Mouse (Mus musculus): ENCODE data around the gene Ttll5. TPM values are rescaled to one million over a fixed set of nuclear protein-coding genes. Genes with fewer than 3 reads are reported as not detected.

The Ttll5 gene
- polyA plus RNA-seq, 1 experiment, result 0.79 TPM

DNA sequence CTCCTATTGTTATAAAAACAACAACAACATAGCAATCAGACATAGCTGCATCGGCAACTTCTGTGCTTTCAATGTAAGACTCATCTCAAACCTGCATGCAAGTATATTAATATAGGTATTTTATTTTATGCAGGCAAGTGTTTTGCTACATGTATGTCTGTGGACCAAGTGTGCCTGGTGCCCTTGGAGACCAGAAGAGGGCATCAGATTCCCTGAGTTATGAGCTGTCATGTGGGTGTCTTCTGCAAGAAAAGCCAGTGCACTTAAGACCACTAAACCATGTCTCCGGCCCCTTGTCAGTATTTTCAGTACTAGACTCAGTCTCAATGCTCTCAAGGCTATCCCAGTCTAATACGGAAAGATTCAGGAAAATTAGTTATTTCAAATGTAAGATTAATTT, 106.3 kb downstream of the Ttll5 start:
- Histone ChIP-seq H3K9me3 (ENCODE audit: control insufficient read depth, low read length) (peaks cover 4% of the 10 kb centered on the region; the same call in 1 of the 2 replicates), H3K27me3 (ENCODE audit: control insufficient read depth) (no peaks in the 10 kb centered on the region), H3K4me3 (replicated peaks) (no peak overlapping the region), H3K4me1 (ENCODE audit: control insufficient read depth) (no peaks in the 10 kb centered on the region), H3K36me3 (ENCODE audit: control insufficient read depth) (peaks cover 51% of the 10 kb centered on the region)
- TF ChIP-seq GATA1 (IDR thresholded peaks at IDR 0.05; ENCODE audit: low read length), result no peak
- TF ChIP-seq TAL1 (IDR thresholded peaks at IDR 0.05; ENCODE audit: low read length), result no peak

GRCm38 (mm10) chr12:85933241-85933640, 108.8 kb downstream of the Ttll5 start:
- peaks cover 4% of the 10 kb centered on the region; the same call in 1 of the 2 replicates for H3K9me3 ChIP-seq (ENCODE audit: control insufficient read depth, low read length)
- no peaks in the 10 kb centered on the region for H3K4me1 ChIP-seq (ENCODE audit: control insufficient read depth)
- peaks cover 39% of the 10 kb centered on the region for H3K36me3 ChIP-seq (ENCODE audit: control insufficient read depth)
- H3K4me3 ChIP-seq (replicated peaks), result no peak overlapping the region
- no peaks in the 10 kb centered on the region for H3K27me3 ChIP-seq (ENCODE audit: control insufficient read depth)
- no peak for TF ChIP-seq GATA1 (IDR thresholded peaks at IDR 0.05; ENCODE audit: low read length)
- no peak for TF ChIP-seq TAL1 (IDR thresholded peaks at IDR 0.05; ENCODE audit: low read length)

GRCm38 (mm10) chr12:85937384-85937783, 112.9 kb downstream of the Ttll5 start:
- Histone ChIP-seq H3K27me3 (ENCODE audit: control insufficient read depth) (no peaks in the 10 kb centered on the region), H3K4me1 (ENCODE audit: control insufficient read depth) (no peaks in the 10 kb centered on the region), H3K4me3 (replicated peaks) (no peak overlapping the region), H3K36me3 (ENCODE audit: control insufficient read depth) (peaks cover 29% of the 10 kb centered on the region), H3K9me3 (ENCODE audit: control insufficient read depth, low read length) (peaks cover 4% of the 10 kb centered on the region; the same call in 1 of the 2 replicates)
- no peak for TF ChIP-seq GATA1 (IDR thresholded peaks at IDR 0.05; ENCODE audit: low read length)
- no peak for TF ChIP-seq TAL1 (IDR thresholded peaks at IDR 0.05; ENCODE audit: low read length)

DNA sequence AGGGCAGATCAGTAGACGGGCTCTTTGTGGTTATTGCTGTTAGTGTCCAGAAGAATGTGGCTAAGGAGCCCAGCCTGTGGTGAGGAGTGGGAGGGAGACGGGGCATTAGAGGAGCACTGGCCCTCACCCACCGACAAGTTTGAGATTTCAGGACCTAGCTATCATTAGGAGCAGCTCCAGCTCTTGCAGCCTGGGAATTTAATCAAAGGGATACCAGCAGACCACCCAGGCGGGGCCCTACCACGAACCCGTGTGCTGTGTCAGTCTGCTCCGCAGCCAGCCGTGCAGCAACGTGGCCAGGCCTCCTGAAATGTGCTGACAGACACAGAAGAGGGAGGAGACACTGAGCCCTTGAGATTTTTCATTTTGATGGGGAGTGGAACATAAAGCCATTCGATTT, 119.0 kb downstream of the Ttll5 start:
- Histone ChIP-seq H3K9me3 (ENCODE audit: control insufficient read depth, low read length) (no peaks in the 10 kb centered on the region), H3K4me1 (ENCODE audit: control insufficient read depth) (no peaks in the 10 kb centered on the region), H3K4me3 (replicated peaks) (no peak overlapping the region), H3K36me3 (ENCODE audit: control insufficient read depth) (peaks cover 19% of the 10 kb centered on the region), H3K27me3 (ENCODE audit: control insufficient read depth) (no peaks in the 10 kb centered on the region)
- TF ChIP-seq TAL1 (IDR thresholded peaks at IDR 0.05; ENCODE audit: low read length) (no peak), GATA1 (IDR thresholded peaks at IDR 0.05; ENCODE audit: low read length) (no peak)

- H3K9me3 ChIP-seq (ENCODE audit: control insufficient read depth, low read length), result no peaks in the 10 kb centered on the region
- no peaks in the 10 kb centered on the region for H3K27me3 ChIP-seq (ENCODE audit: control insufficient read depth)
- H3K4me3 ChIP-seq (replicated peaks), result no peak overlapping the region
- peaks cover 16% of the 10 kb centered on the region for H3K36me3 ChIP-seq (ENCODE audit: control insufficient read depth)
- TF ChIP-seq TAL1 (IDR thresholded peaks at IDR 0.05; ENCODE audit: low read length) (no peak), GATA1 (IDR thresholded peaks at IDR 0.05; ENCODE audit: low read length) (no peak)
- no peaks in the 10 kb centered on the region for H3K4me1 ChIP-seq (ENCODE audit: control insufficient read depth)
Observed at GRCm38 (mm10) chr12:85944419-85944818, 120.0 kb downstream of the Ttll5 start.

DNA sequence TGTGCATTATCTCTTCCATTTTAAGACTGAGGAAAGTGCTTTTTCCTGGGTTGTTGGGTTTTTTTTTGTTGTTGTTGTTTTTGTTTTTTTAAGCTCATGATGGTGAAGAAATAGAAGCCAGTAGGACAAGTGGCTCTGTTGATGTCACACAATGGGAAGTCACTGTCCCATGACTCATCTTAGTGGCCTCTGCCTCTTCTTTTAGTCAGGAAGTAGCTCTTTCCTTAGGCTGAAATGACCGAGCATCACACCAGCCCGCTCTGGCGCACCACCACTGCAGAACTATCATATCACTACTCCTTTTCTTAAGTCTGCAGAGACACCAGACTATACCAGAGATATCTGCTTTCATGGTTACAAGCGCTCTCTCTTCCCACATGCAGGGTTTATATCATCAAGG, 122.7 kb downstream of the Ttll5 start:
- H3K4me3 ChIP-seq (replicated peaks), result no peak overlapping the region
- no peaks in the 10 kb centered on the region for H3K27me3 ChIP-seq (ENCODE audit: control insufficient read depth)
- TF ChIP-seq TAL1 (IDR thresholded peaks at IDR 0.05; ENCODE audit: low read length), result no peak
- no peak for TF ChIP-seq GATA1 (IDR thresholded peaks at IDR 0.05; ENCODE audit: low read length)
- peaks cover 13% of the 10 kb centered on the region for H3K36me3 ChIP-seq (ENCODE audit: control insufficient read depth)
- no peaks in the 10 kb centered on the region for H3K4me1 ChIP-seq (ENCODE audit: control insufficient read depth)
- H3K9me3 ChIP-seq (ENCODE audit: control insufficient read depth, low read length), result no peaks in the 10 kb centered on the region

GRCm38 (mm10) chr12:85949667-85950066, 125.2 kb downstream of the Ttll5 start:
- Histone ChIP-seq H3K9me3 (ENCODE audit: control insufficient read depth, low read length) (no peaks in the 10 kb centered on the region), H3K4me1 (ENCODE audit: control insufficient read depth) (no peaks in the 10 kb centered on the region), H3K4me3 (replicated peaks) (no peak overlapping the region), H3K27me3 (ENCODE audit: control insufficient read depth) (no peaks in the 10 kb centered on the region), H3K36me3 (ENCODE audit: control insufficient read depth) (peaks cover 11% of the 10 kb centered on the region)
- no peak for TF ChIP-seq GATA1 (IDR thresholded peaks at IDR 0.05; ENCODE audit: low read length)
- no peak for TF ChIP-seq TAL1 (IDR thresholded peaks at IDR 0.05; ENCODE audit: low read length)

DNA sequence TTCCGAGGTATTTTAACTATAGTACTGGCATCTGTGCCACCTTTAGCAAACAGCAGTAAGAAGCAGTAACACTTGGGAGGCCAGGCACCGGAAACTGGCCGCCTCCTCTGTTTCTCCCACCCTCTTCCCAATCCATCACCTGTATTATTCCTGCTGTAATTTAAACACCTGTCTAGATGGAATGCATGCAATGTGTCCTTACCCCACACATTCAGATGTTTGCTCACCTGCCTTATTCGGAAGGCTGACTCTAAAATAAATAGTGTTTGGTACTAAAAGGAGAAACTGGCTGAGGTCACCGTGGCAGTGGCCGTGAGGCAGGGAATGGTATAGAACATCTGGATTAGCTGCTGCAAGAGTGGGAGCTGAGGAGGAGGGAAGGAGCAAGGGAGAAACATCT, 125.9 kb downstream of the Ttll5 start:
- Histone ChIP-seq H3K27me3 (ENCODE audit: control insufficient read depth) (no peaks in the 10 kb centered on the region), H3K4me1 (ENCODE audit: control insufficient read depth) (no peaks in the 10 kb centered on the region), H3K9me3 (ENCODE audit: control insufficient read depth, low read length) (no peaks in the 10 kb centered on the region), H3K4me3 (replicated peaks) (no peak overlapping the region), H3K36me3 (ENCODE audit: control insufficient read depth) (peaks cover 13% of the 10 kb centered on the region)
- TF ChIP-seq TAL1 (IDR thresholded peaks at IDR 0.05; ENCODE audit: low read length), result no peak
- TF ChIP-seq GATA1 (IDR thresholded peaks at IDR 0.05; ENCODE audit: low read length), result no peak

DNA sequence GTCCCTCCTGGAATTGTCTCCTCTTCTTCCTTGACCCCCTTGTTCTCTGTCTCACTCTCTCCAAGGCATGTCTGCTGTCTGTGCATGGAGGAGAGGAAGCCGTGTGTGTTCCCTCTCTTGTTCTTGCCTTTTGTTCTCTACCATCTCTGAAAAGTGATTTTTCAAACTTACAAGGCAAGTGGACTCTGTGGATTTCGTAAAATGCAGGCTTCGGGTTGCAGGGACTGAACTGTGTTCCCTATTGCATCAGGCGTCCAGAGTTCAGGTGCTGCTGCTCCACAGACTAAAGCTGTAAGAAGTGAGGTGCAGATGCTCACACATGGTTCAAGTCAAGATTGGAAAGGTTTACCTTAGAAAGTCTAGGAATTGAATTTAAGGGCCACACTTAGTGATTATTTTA, 126.6 kb downstream of the Ttll5 start:
- H3K36me3 ChIP-seq (ENCODE audit: control insufficient read depth), result peaks cover 16% of the 10 kb centered on the region
- H3K4me1 ChIP-seq (ENCODE audit: control insufficient read depth), result no peaks in the 10 kb centered on the region
- no peak for TF ChIP-seq GATA1 (IDR thresholded peaks at IDR 0.05; ENCODE audit: low read length)
- TF ChIP-seq TAL1 (IDR thresholded peaks at IDR 0.05; ENCODE audit: low read length), result no peak
- H3K4me3 ChIP-seq (replicated peaks), result no peak overlapping the region
- H3K27me3 ChIP-seq (ENCODE audit: control insufficient read depth), result no peaks in the 10 kb centered on the region
- H3K9me3 ChIP-seq (ENCODE audit: control insufficient read depth, low read length), result no peaks in the 10 kb centered on the region

DNA sequence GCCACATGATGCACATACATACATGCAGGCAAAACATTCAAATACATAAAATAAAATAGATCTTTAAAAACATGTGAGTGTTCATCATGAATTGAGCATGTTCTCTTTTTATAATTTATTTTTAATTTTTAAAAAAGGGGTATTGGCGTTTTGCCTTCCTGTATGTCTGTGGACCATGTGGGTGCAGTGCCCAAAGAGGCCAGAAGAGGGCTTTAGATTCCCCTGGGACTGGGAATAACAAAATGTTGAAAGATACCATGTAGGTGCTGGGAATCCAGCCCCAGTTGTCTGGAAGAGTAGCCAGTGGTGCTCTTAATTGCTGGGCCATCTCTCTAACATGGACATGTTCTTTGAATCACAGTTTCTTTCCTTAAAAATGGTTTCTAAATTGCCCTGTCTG, 127.4 kb downstream of the Ttll5 start:
- peaks cover 23% of the 10 kb centered on the region for H3K36me3 ChIP-seq (ENCODE audit: control insufficient read depth)

More for the DNA sequence above, 127.4 kb downstream of the Ttll5 start:
- Histone ChIP-seq H3K9me3 (ENCODE audit: control insufficient read depth, low read length) (no peaks in the 10 kb centered on the region), H3K4me3 (replicated peaks) (no peak overlapping the region), H3K4me1 (ENCODE audit: control insufficient read depth) (no peaks in the 10 kb centered on the region), H3K27me3 (ENCODE audit: control insufficient read depth) (no peaks in the 10 kb centered on the region)
- no peak for TF ChIP-seq TAL1 (IDR thresholded peaks at IDR 0.05; ENCODE audit: low read length)
- TF ChIP-seq GATA1 (IDR thresholded peaks at IDR 0.05; ENCODE audit: low read length), result no peak

Data from erythroblast, embryonic 14.5 days (primary cell).